Mouse (Mus musculus) hindbrain, embryonic 16.5 days (tissue): ENCODE results near the gene Aqp2. TPM values are rescaled to one million over a fixed set of nuclear protein-coding genes. Genes with fewer than 3 reads are reported as not detected.

Experiments
- ATAC-seq: fragments of 200-750 bp; cut with Nextera tagmentation; 2 replicates; pipeline ENCODE4 v1.8.0; 2017; ENCODE audit warnings: moderate TSS enrichment, moderate library complexity
- H3K27ac ChIP-seq: fragments of 300-500 bp; sonication (generic); 2 replicates; pipeline ENCODE4 v1.5.1; 2014; ENCODE audit warnings: low read depth, mild to moderate bottlenecking, control low read depth, low read length, moderate library complexity
- H3K27me3 ChIP-seq: fragments of 300-500 bp; sonication (generic); replicated peaks from 2 replicates; pipeline ENCODE4 v1.6.1; 2014; ENCODE audit warnings: low read length; ENCODE audit not compliant: control insufficient read depth, insufficient read depth
- H3K36me3 ChIP-seq: fragments of 300-500 bp; sonication (generic); 2 replicates; pipeline ENCODE4 v1.6.1; 2014; ENCODE audit warnings: mild to moderate bottlenecking, low read length, moderate library complexity, mixed read lengths; ENCODE audit not compliant: control insufficient read depth, insufficient read depth
- H3K4me1 ChIP-seq: fragments of 300-500 bp; sonication (generic); 2 replicates; pipeline ENCODE4 v1.6.1; 2014; ENCODE audit warnings: low read depth, low read length; ENCODE audit not compliant: control insufficient read depth, insufficient read depth
- H3K4me2 ChIP-seq: fragments of 300-500 bp; sonication (generic); 2 replicates; pipeline ENCODE4 v1.6.1; 2014; ENCODE audit warnings: mild to moderate bottlenecking, low read length, control low read depth, moderate library complexity
- H3K4me3 ChIP-seq: fragments of 300-500 bp; sonication (generic); 2 replicates; pipeline ENCODE4 v1.5.1; 2014; ENCODE audit warnings: mild to moderate bottlenecking, low read length, control low read depth, moderate library complexity
- H3K9ac ChIP-seq: fragments of 300-500 bp; sonication (generic); 2 replicates; pipeline ENCODE4 v1.6.1; 2014; ENCODE audit warnings: low read depth, mild to moderate bottlenecking, control low read depth, low read length, moderate library complexity
- H3K9me3 ChIP-seq: fragments of 300-500 bp; sonication (generic); 2 replicates; pipeline ENCODE4 v1.6.1; 2014; ENCODE audit warnings: mild to moderate bottlenecking, low read length, moderate library complexity; ENCODE audit not compliant: control insufficient read depth
- WGBS: fragments of 180-500 bp; shearing (Covaris S2); extraction: QIAGEN DNeasy Blood & Tissue Kit; methylation state at CpG from one replicate; pipeline ENCODE4 v1.1.7; 2014; 5-methylcytosine and 5-hydroxymethylcytosine counted together
- polyA plus RNA-seq: library from polyadenylated mRNA; unstranded; fragments of >200 nt; fragmentation: Nextera tagmentation; extraction: Ambion mirVana; gene quantifications from 2 replicates; pipeline ENCODE4 v1.2.1, GENCODE M21; 2015

The Aqp2 gene
- polyA plus RNA-seq, 1 experiment from 2014 or later, result not detected

DNA sequence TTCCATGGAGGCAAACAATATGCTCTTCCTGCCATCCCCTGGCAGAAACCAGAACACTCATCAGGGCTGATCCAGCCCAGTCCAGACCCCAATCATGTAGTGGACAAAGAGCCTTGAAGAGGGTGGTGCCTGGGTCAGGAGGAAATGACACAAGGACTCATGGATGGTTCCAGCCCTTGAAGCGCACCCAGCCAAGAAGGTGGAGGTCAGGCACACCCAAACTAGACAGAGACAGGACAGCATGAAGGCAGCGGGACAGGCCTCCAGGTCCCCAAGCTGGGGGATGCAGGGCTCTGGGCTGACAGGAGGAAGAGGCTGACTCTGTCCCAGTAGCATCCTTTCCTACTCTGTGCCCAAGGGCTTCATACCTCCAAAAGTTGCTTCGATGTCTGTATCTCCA is 7.7 kb downstream of the Aqp2 start:
- Histone ChIP-seq H3K27ac (no peak overlapping the region), H3K36me3 (no peaks in the 10 kb centered on the region), H3K9me3 (no peaks in the 10 kb centered on the region), H3K9ac (no peak overlapping the region), H3K4me3 (no peak overlapping the region), H3K27me3 (peaks cover 66% of the 10 kb centered on the region), H3K4me1 (peaks cover 21% of the 10 kb centered on the region), H3K4me2 (no peak overlapping the region)
- 96% methylated on average over 3 of the region's 3 CpGs for WGBS
- no peak for ATAC-seq

GRCm38 (mm10) chr15:99589237-99589636 is 10.4 kb downstream of the Aqp2 start:
- no peaks in the 10 kb centered on the region for H3K36me3 ChIP-seq
- peaks cover 11% of the 10 kb centered on the region for H3K4me1 ChIP-seq
- no peak overlapping the region for H3K4me2 ChIP-seq
- H3K4me3 ChIP-seq, result no peak overlapping the region
- no peak overlapping the region for H3K9ac ChIP-seq
- H3K27ac ChIP-seq, result no peak overlapping the region
- WGBS, result 3% methylated on average over 9 of the region's 9 CpGs
- ATAC-seq, result no peak
- H3K27me3 ChIP-seq, result peaks cover 66% of the 10 kb centered on the region
- H3K9me3 ChIP-seq, result no peaks in the 10 kb centered on the region

GRCm38 (mm10) chr15:99589704-99590103 is 10.8 kb downstream of the Aqp2 start:
- Histone ChIP-seq H3K27ac (no peak overlapping the region), H3K4me3 (no peak overlapping the region), H3K9me3 (no peaks in the 10 kb centered on the region), H3K4me1 (peaks cover 7% of the 10 kb centered on the region), H3K9ac (no peak overlapping the region), H3K4me2 (no peak overlapping the region), H3K36me3 (no peaks in the 10 kb centered on the region), H3K27me3 (peaks cover 61% of the 10 kb centered on the region)
- ATAC-seq, result no peak
- WGBS, result 25% methylated on average over 7 of the region's 7 CpGs

GRCm38 (mm10) chr15:99590429-99591084 is 11.7 kb downstream of the Aqp2 start, which contains the start of gene Aqp5:
Gene Aqp5 (plus strand): TSS chr15:99590782.
- Histone ChIP-seq H3K9ac (peak within 1 kb of the TSS; percentile 52), H3K27me3 (peaks cover 61% of the 10 kb centered on the region), H3K36me3 (no peaks in the 10 kb centered on the region), H3K27ac (no peak within 1 kb of the TSS), H3K9me3 (no peaks in the 10 kb centered on the region), H3K4me2 (peak within 1 kb of the TSS; percentile 65), H3K4me1 (peaks cover 4% of the 10 kb centered on the region), H3K4me3 (peak within 1 kb of the TSS; percentile 47)
- ATAC-seq, result peak; percentile 68
- 1% methylated on average over 38 of the region's 83 CpGs for WGBS

DNA sequence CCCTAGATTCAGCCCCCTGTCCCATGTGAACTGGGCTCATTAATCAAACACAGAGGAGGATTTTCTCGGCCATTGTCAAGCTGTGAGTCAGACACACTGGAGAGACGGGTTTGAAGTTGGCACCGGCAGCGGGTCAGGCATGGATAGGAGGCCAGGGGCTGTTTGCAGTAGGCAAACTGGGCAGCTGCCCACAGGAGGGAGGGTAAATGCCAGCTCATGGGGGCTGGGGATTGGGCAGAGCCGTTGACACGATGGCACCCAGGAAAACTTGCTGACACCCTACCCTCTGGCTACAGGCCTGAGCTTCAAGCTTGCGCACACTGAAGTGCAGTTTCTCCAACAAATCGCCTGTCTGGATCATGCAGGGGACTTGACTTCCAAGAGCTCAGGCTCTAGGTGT is 13.3 kb downstream of the Aqp2 start:
- no peak overlapping the region for H3K9ac ChIP-seq
- no peak for ATAC-seq
- no peak overlapping the region for H3K4me3 ChIP-seq
- H3K27ac ChIP-seq, result no peak overlapping the region
- H3K36me3 ChIP-seq, result no peaks in the 10 kb centered on the region
- no peak overlapping the region for H3K4me2 ChIP-seq
- H3K27me3 ChIP-seq, result peaks cover 51% of the 10 kb centered on the region
- no peaks in the 10 kb centered on the region for H3K9me3 ChIP-seq
- WGBS, result 38% methylated on average over 8 of the region's 8 CpGs
- peaks cover 4% of the 10 kb centered on the region for H3K4me1 ChIP-seq

DNA sequence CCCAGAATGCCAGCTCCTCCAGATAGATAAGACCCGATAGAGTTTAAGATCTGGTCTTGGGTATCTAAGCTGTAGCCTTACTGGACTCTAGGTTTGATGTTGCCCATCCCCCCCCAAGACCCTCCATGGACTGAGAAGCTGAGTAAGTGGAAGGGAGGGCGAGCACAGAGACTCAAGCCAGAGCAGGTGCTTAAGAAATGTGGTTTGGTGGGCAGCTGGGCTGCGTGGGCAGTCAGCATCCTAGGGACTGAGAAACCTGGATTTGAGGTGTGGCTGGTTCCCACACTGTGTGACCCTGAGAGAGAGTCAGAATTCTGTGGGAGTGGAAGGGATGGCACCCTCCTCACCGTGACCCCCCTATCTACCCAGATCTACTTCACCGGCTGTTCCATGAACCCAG is 14.0 kb downstream of the Aqp2 start:
- H3K27ac ChIP-seq, result no peak overlapping the region
- WGBS, result 82% methylated on average over 5 of the region's 5 CpGs

DNA sequence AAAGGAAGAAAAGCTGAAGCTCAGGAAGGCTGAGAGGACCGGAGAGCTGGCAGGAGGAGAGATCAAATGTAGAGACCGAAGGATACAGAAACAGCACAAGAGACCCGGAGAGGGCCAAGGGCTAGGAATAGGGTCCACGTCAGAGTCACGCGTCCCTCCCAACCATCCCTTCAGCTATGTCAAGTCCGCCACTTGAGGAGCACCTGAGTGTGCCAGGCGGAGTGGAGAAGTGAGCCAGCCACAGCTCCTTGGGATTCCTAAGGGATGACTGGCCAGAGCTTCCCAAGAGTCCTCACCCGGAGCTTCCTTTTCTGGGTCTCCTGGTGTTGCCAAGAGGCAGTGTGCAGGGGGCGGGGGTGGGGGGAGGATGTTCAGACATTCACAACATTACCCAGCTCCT is 16.1 kb downstream of the Aqp2 start:
- ATAC-seq, result no peak
- H3K4me1 ChIP-seq, result peaks cover 14% of the 10 kb centered on the region
- no peak overlapping the region for H3K27ac ChIP-seq
- no peak overlapping the region for H3K4me2 ChIP-seq
- no peaks in the 10 kb centered on the region for H3K9me3 ChIP-seq
- WGBS, result 86% methylated on average over 10 of the region's 10 CpGs
- H3K4me3 ChIP-seq, result no peak overlapping the region
- H3K36me3 ChIP-seq, result no peaks in the 10 kb centered on the region
- H3K27me3 ChIP-seq, result peaks cover 31% of the 10 kb centered on the region
- no peak overlapping the region for H3K9ac ChIP-seq

More for the DNA sequence above, 14.0 kb downstream of the Aqp2 start:
- Histone ChIP-seq H3K4me1 (peaks cover 4% of the 10 kb centered on the region), H3K27me3 (peaks cover 51% of the 10 kb centered on the region), H3K9me3 (no peaks in the 10 kb centered on the region), H3K9ac (no peak overlapping the region), H3K4me2 (no peak overlapping the region), H3K36me3 (no peaks in the 10 kb centered on the region), H3K4me3 (no peak overlapping the region)
- no peak for ATAC-seq

- H3K27ac ChIP-seq, result no peak overlapping the region
- H3K4me2 ChIP-seq, result no peak overlapping the region
- no peaks in the 10 kb centered on the region for H3K36me3 ChIP-seq
- H3K9ac ChIP-seq, result no peak overlapping the region
- H3K9me3 ChIP-seq, result no peaks in the 10 kb centered on the region
- no peak overlapping the region for H3K4me3 ChIP-seq
- peaks cover 20% of the 10 kb centered on the region for H3K27me3 ChIP-seq
- peak; percentile 83 for ATAC-seq
- 0% methylated on average over 7 of the region's 7 CpGs for WGBS
- H3K4me1 ChIP-seq, result peaks cover 13% of the 10 kb centered on the region
Measured at GRCm38 (mm10) chr15:99596056-99596687, 17.3 kb downstream of the Aqp2 start.

GRCm38 (mm10) chr15:99596841-99597240 is 18.0 kb downstream of the Aqp2 start:
- Histone ChIP-seq H3K4me3 (no peak overlapping the region), H3K27me3 (peaks cover 14% of the 10 kb centered on the region), H3K9ac (no peak overlapping the region), H3K9me3 (no peaks in the 10 kb centered on the region), H3K4me2 (no peak overlapping the region), H3K27ac (no peak overlapping the region), H3K4me1 (peaks cover 18% of the 10 kb centered on the region), H3K36me3 (no peaks in the 10 kb centered on the region)
- 58% methylated on average over 7 of the region's 7 CpGs for WGBS
- ATAC-seq, result no peak
